Mouse (Mus musculus) heart, postnatal 14 days (tissue): ENCODE data around the gene Gtf2f1. TPM values are rescaled to one million over a fixed set of nuclear protein-coding genes. Genes with fewer than 3 reads are reported as not detected.

Experiments
- DNase-seq, 2 experiments: peaks; one replicate each; pipeline ENCODE4 v3.0.0; 2021 to 2022
- intact Hi-C: fragments of 180-260 bp; cut with DNase I; formaldehyde crosslinking; loops from one replicate; pipeline ENCODE4 v1.15.1; 2025
- total RNA-seq, 2 experiments: library from RNA; stranded (reverse); gene quantifications; 2 replicates each; pipeline ENCODE4 v1.2.3; 2021

Gtf2f1 gene
- total RNA-seq, 2 experiments from 2014 or later: 22.0 to 23.6 TPM

- DNase-seq: no peak
- intact Hi-C loops: loop anchor here (5.0 kb wide), 1 partner anchor 235 kb away; the partner anchor contains the start of genes Gpr108 and Trip10
Measured at GRCm38 (mm10) chr17:57012245-57012795, 1.2 kb upstream of the Gtf2f1 start.

GRCm38 (mm10) chr17:57010911-57011235 lies 215 bp downstream of the Gtf2f1 start:
- intact Hi-C loops: loop anchor here (1.0 to 5.0 kb wide), 3 partner anchors 19 to 236 kb away; partner anchors contain the start of genes Clpp, Gpr108 and Trip10

GRCm38 (mm10) chr17:57007137-57007905 lies 3.8 kb downstream of the Gtf2f1 start:
- intact Hi-C loops: no loop called here
- no peak for DNase-seq

More at GRCm38 (mm10) chr17:57010911-57011235, 215 bp downstream of the Gtf2f1 start:
- DNase-seq: no peak

- DNase-seq: no peak
- intact Hi-C loops: no loop called here
Measured at GRCm38 (mm10) chr17:57003994-57004393, 7.1 kb downstream of the Gtf2f1 start.

- DNase-seq: no peak
- intact Hi-C loops: no loop called here
Measured at GRCm38 (mm10) chr17:57001228-57001627, 9.9 kb downstream of the Gtf2f1 start.

- no peak for DNase-seq
- intact Hi-C loops: loop anchor here (5.0 to 10.0 kb wide), 2 partner anchors 57 to 245 kb away; partner anchors contain the start of genes Crb3, Gpr108, Slc25a23 and Trip10
Measured at GRCm38 (mm10) chr17:56999968-57000609, 11.0 kb downstream of the Gtf2f1 start, which contains the start of gene Pspn. Gene Pspn (minus strand): TSS chr17:57000018.

GRCm38 (mm10) chr17:56999414-56999813 lies 11.7 kb downstream of the Gtf2f1 start:
- intact Hi-C loops: loop anchor here (5.0 to 10.0 kb wide), 2 partner anchors 58 to 245 kb away; partner anchors contain the start of genes Crb3, Gpr108, Slc25a23 and Trip10
- no peak for DNase-seq

- peak; percentile 93 to 94 for DNase-seq
- intact Hi-C loops: loop anchor here (1.0 to 10.0 kb wide), 4 partner anchors 60 to 338 kb away; partner anchors contain the start of genes Crb3, Gpr108, Slc25a23 and Trip10
Measured at GRCm38 (mm10) chr17:56997029-56997667, 13.9 kb downstream of the Gtf2f1 start, which contains the start of gene Alkbh7. Gene Alkbh7 (plus strand): TSS chr17:56997339.

GRCm38 (mm10) chr17:56996506-56996905 lies 14.6 kb downstream of the Gtf2f1 start:
- intact Hi-C loops: loop anchor here (2.0 to 10.0 kb wide), 3 partner anchors 61 to 338 kb away; partner anchors contain the start of genes Crb3, Gpr108, Slc25a23 and Trip10
- DNase-seq: no peak

- no peak for DNase-seq
- intact Hi-C loops: loop anchor here (5.0 to 10.0 kb wide), 2 partner anchors 62 to 250 kb away; partner anchors contain the start of genes Crb3, Gpr108, Slc25a23 and Trip10
Measured at GRCm38 (mm10) chr17:56995046-56995445, 16.0 kb downstream of the Gtf2f1 start.

GRCm38 (mm10) chr17:56990966-56991365 lies 20.1 kb downstream of the Gtf2f1 start:
- DNase-seq: no peak
- intact Hi-C loops: loop anchor here (2.0 to 10.0 kb wide), 3 partner anchors 20 to 254 kb away; partner anchors contain the start of genes Gm17949, Gpr108, Gtf2f1 and Rfx2

GRCm38 (mm10) chr17:56990115-56990746 lies 20.9 kb downstream of the Gtf2f1 start, which contains the start of gene Clpp:
Gene Clpp (plus strand): TSS chr17:56990305.
- peak; percentile 91 to 95 for DNase-seq
- intact Hi-C loops: loop anchor here (2.0 to 10.0 kb wide), 3 partner anchors 21 to 255 kb away; partner anchors contain the start of genes Gm17949, Gpr108, Gtf2f1 and Rfx2

- intact Hi-C loops: loop anchor here (2.0 to 10.0 kb wide), 4 partner anchors 21 to 255 kb away; partner anchors contain the start of genes Gm17949, Gpr108, Gtf2f1 and Mllt1
- DNase-seq: peak in 1 of 2 experiments; percentile 78
Measured at GRCm38 (mm10) chr17:56989467-56990114, 21.5 kb downstream of the Gtf2f1 start.

- intact Hi-C loops: loop anchor here (2.0 kb wide), 1 partner anchor 54 kb away; the partner anchor contains the start of gene Mllt1
- no peak for DNase-seq
Measured at GRCm38 (mm10) chr17:56988921-56989430, 22.1 kb downstream of the Gtf2f1 start.

GRCm38 (mm10) chr17:56988441-56988840 lies 22.6 kb downstream of the Gtf2f1 start:
- intact Hi-C loops: loop anchor here (2.0 kb wide), 1 partner anchor 54 kb away; the partner anchor contains the start of gene Mllt1

GRCm38 (mm10) chr17:56986105-56986805 lies 24.8 kb downstream of the Gtf2f1 start:
- intact Hi-C loops: no loop called here
- no peak for DNase-seq

More at GRCm38 (mm10) chr17:56988441-56988840, 22.6 kb downstream of the Gtf2f1 start:
- DNase-seq: peak in 1 of 2 experiments; percentile 1

- DNase-seq: no peak
- intact Hi-C loops: no loop called here
Measured at GRCm38 (mm10) chr17:56985656-56986055, 25.4 kb downstream of the Gtf2f1 start.
